Mouse (Mus musculus) cerebellum, adult 2 months (tissue): Measurements from ENCODE around the gene Tnfsfm13. TPM values are rescaled to one million over a fixed set of nuclear protein-coding genes. Genes with fewer than 3 reads are reported as not detected.

Source experiments
- DNase-seq, 2 experiments: peaks; one replicate each; pipeline ENCODE4 v3.0.0; 2021
- H3K27ac ChIP-seq: fragments of 200-500 bp; 2 replicates; pipeline ENCODE4 v1.5.1; 2012; ENCODE audit warnings: low read length, control low read depth, inconsistent platforms; ENCODE audit not compliant: insufficient read depth
- H3K27me3 ChIP-seq: fragments of 200-500 bp; 2 replicates; pipeline ENCODE4 v1.6.1; 2012; ENCODE audit warnings: inconsistent platforms, mild to moderate bottlenecking, low read length, moderate library complexity; ENCODE audit not compliant: control insufficient read depth, insufficient read depth
- H3K4me1 ChIP-seq: fragments of 200-500 bp; 2 replicates; pipeline ENCODE4 v1.6.1; 2011; ENCODE audit warnings: low read length; ENCODE audit not compliant: control insufficient read depth, insufficient read depth
- H3K4me3 ChIP-seq: fragments of 200-500 bp; replicated peaks from 2 replicates; pipeline ENCODE3; 2011; ENCODE audit warnings: mild to moderate bottlenecking, low read depth, low read length, control low read depth; ENCODE audit not compliant: insufficient read depth
- CTCF ChIP-seq: fragments of 200-500 bp; IDR thresholded peaks from 2 replicates; pipeline ENCODE4 v1.5.1; 2011; ENCODE audit warnings: low read depth, mild to moderate bottlenecking, control low read depth, low read length, moderate library complexity, borderline replicate concordance; ENCODE audit not compliant: insufficient read depth
- POLR2A ChIP-seq: fragments of 200-500 bp; IDR thresholded peaks from 2 replicates; pipeline ENCODE4 v1.6.1; 2011; ENCODE audit warnings: low read length, control low read depth, borderline replicate concordance; ENCODE audit not compliant: insufficient read depth
- WGBS: fragments of 180-500 bp; shearing (Covaris S2); methylation state at CpG from one replicate; pipeline ENCODE4 v1.1.7; 2018; 5-methylcytosine and 5-hydroxymethylcytosine counted together
- polyA plus RNA-seq: library from polyadenylated mRNA; depleted of rRNA; stranded (reverse); fragments of >200 nt; gene quantifications from 2 replicates; pipeline ENCODE4 v1.2.3, GENCODE M21; 2012

Gene Tnfsfm13
- polyA plus RNA-seq, 1 experiment, result 3.3 TPM

- Histone ChIP-seq H3K4me1 (peaks cover 36% of the 10 kb centered on the region), H3K27ac (peak overlapping the region; percentile 56; the same call in 1 of the 2 replicates), H3K27me3 (no peaks in the 10 kb centered on the region), H3K4me3 (peak overlapping the region; percentile 53)
- WGBS, result 15% methylated on average over 24 of the region's 24 CpGs
- DNase-seq, result peak in 1 of 2 experiments; percentile 38
- TF ChIP-seq POLR2A (no peak), CTCF (no peak)
These were observed 13.6 kb downstream of the Tnfsfm13 start for GRCm38 (mm10) chr11:69682209-69682839.

GRCm38 (mm10) chr11:69681314-69682208 lies 14.3 kb downstream of the Tnfsfm13 start, which contains the start of gene Senp3:
Gene Senp3, minus strand, starts transcription at chr11:69682084.
- Histone ChIP-seq H3K27me3 (no peaks in the 10 kb centered on the region), H3K27ac (peak within 1 kb of the TSS; percentile 73; the same call in 1 of the 2 replicates), H3K4me3 (peak within 1 kb of the TSS; percentile 55), H3K4me1 (peaks cover 30% of the 10 kb centered on the region)
- DNase-seq, result peak; percentile 97 to 98
- WGBS, result under 1% methylated on average over 80 of the region's 80 CpGs
- TF ChIP-seq POLR2A (peak; percentile 94), CTCF (no peak)

GRCm38 (mm10) chr11:69680136-69680855 lies 15.6 kb downstream of the Tnfsfm13 start:
- no peaks in the 10 kb centered on the region for H3K27me3 ChIP-seq
- no peak overlapping the region for H3K27ac ChIP-seq
- TF ChIP-seq CTCF (no peak), POLR2A (no peak)
- WGBS, result 88% methylated on average over 30 of the region's 30 CpGs
- H3K4me3 ChIP-seq, result no peak overlapping the region
- DNase-seq, result peak in 1 of 2 experiments; percentile 12
- peaks cover 20% of the 10 kb centered on the region for H3K4me1 ChIP-seq

GRCm38 (mm10) chr11:69679144-69679543 lies 16.8 kb downstream of the Tnfsfm13 start:
- WGBS, result 88% methylated on average over 2 of the region's 2 CpGs
- no peak overlapping the region for H3K27ac ChIP-seq
- TF ChIP-seq CTCF, result no peak
- TF ChIP-seq POLR2A, result no peak
- no peak overlapping the region for H3K4me3 ChIP-seq
- H3K4me1 ChIP-seq, result peaks cover 8% of the 10 kb centered on the region; the same call in 1 of the 2 replicates
- DNase-seq, result no peak
- no peaks in the 10 kb centered on the region for H3K27me3 ChIP-seq

- no peak for TF ChIP-seq CTCF
- peak; percentile 85; the same call in 1 of the 2 replicates for TF ChIP-seq POLR2A
- under 1% methylated on average over 36 of the region's 36 CpGs for WGBS
- H3K4me1 ChIP-seq, result no peaks in the 10 kb centered on the region; the same call in 1 of the 2 replicates
- peak; percentile 100 for DNase-seq
- peak within 1 kb of the TSS; percentile 91 for H3K27ac ChIP-seq
- H3K27me3 ChIP-seq, result no peaks in the 10 kb centered on the region
- peak within 1 kb of the TSS; percentile 82 for H3K4me3 ChIP-seq
These were observed 23.6 kb downstream of the Tnfsfm13 start, which contains the start of gene Eif4a1 for GRCm38 (mm10) chr11:69672211-69672706. Gene Eif4a1, minus strand, starts transcription at chr11:69672423.

- TF ChIP-seq POLR2A (no peak), CTCF (no peak)
- DNase-seq, result no peak
- under 1% methylated on average over 43 of the region's 43 CpGs for WGBS
These were observed 24.2 kb downstream of the Tnfsfm13 start for GRCm38 (mm10) chr11:69671726-69672124.

More at GRCm38 (mm10) chr11:69671726-69672124, 24.2 kb downstream of the Tnfsfm13 start:
- Histone ChIP-seq H3K27ac (peak overlapping the region; percentile 91), H3K4me3 (peak overlapping the region; percentile 82), H3K27me3 (no peaks in the 10 kb centered on the region), H3K4me1 (no peaks in the 10 kb centered on the region; the same call in 1 of the 2 replicates)
